Mouse (Mus musculus): ENCODE results near the gene Chil4. TPM values are rescaled to one million over a fixed set of nuclear protein-coding genes. Genes with fewer than 3 reads are reported as not detected.
"Not testable (repeated sequence)": the region's sequence is repeated elsewhere in the genome, so short reads cannot be mapped to it uniquely, and the experiment has no call there.

Chil4 gene
- not detected in 2 replicates for total RNA-seq (2014; rRNA removed)
- polyA plus RNA-seq (2015; fragmentation: Nextera tagmentation; extraction: Ambion mirVana), result not detected in 2 replicates

DNA sequence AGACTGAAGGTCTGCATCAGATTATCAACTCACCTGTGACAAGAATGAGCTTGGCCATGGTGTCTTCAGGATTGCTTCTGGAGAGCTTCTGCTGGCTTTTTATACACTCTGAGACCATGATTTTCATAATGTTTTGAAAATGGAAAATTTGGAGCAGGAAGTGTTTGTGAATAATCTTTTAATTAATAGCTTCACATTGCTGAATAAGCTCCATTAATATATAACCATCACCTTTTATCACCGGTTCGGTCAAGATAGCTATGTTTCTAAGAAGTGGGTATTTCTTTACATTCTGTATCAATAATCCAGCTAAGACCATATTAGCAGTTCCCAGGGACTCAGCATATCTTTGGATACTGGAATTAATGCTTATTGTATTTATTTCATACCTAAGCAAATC is at the start of gene Chil4:
Gene Chil4, minus strand, starts transcription at position 101 of the 400 bp plus-strand sequence.
- Histone ChIP-seq H3K27ac (ENCODE audit: low read depth, low read length) (no peak within 1 kb of the TSS), H3K36me3 (ENCODE audit: insufficient read depth) (no peaks in the 10 kb centered on the region), H3K4me1 (ENCODE audit: insufficient read depth) (no peaks in the 10 kb centered on the region), H3K4me2 (ENCODE audit: low read depth) (no peak within 1 kb of the TSS), H3K4me3 (ENCODE audit: low read depth, low read length) (no peak within 1 kb of the TSS), H3K9me3 (ENCODE audit: low read length) (no peaks in the 10 kb centered on the region), H3K27me3 (ENCODE audit: insufficient read depth, low read length) (no peaks in the 10 kb centered on the region), H3K9ac (no peak within 1 kb of the TSS)
- 95% methylated on average over 2 of the region's 2 CpGs for WGBS
- ATAC-seq, result no peak
- DNase-seq, result no peak
- TF ChIP-seq CTCF (IDR thresholded peaks at IDR 0.05; ENCODE audit: low read depth), result no peak

DNA sequence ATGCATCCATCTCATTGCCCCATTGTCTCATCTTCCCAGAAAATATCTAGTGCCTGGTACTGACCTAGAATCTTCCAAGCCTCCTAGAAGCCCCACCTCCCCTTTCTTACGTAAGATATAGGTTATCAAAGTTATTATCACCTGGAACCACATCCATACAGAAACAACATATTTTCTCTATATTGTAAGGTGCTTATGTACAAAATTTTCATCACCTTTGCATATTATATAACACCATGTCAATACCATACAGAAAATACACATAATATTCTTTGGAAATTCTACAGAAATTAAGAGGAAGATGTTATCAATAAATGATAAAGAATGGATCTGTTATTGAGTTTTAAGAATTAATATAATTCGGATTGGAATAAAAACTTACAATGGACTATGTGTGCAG is 46.5 kb upstream of the Chil4 start:
- H3K4me1 ChIP-seq (ENCODE audit: insufficient read depth), result no peaks in the 10 kb centered on the region
- no peaks in the 10 kb centered on the region for H3K9me3 ChIP-seq (ENCODE audit: low read length)
- WGBS, result 86% methylated on average over 2 of the region's 2 CpGs
- no peak overlapping the region for H3K4me2 ChIP-seq (ENCODE audit: low read depth)
- no peak overlapping the region for H3K27ac ChIP-seq (ENCODE audit: low read depth, low read length)
- H3K9ac ChIP-seq, result no peak overlapping the region
- H3K27me3 ChIP-seq (ENCODE audit: insufficient read depth, low read length), result no peaks in the 10 kb centered on the region
- DNase-seq (no peak), ATAC-seq (no peak)
- H3K4me3 ChIP-seq (ENCODE audit: low read depth, low read length), result no peak overlapping the region
- H3K36me3 ChIP-seq (ENCODE audit: insufficient read depth), result no peaks in the 10 kb centered on the region
- no peak for TF ChIP-seq CTCF (IDR thresholded peaks at IDR 0.05; ENCODE audit: low read depth)

DNA sequence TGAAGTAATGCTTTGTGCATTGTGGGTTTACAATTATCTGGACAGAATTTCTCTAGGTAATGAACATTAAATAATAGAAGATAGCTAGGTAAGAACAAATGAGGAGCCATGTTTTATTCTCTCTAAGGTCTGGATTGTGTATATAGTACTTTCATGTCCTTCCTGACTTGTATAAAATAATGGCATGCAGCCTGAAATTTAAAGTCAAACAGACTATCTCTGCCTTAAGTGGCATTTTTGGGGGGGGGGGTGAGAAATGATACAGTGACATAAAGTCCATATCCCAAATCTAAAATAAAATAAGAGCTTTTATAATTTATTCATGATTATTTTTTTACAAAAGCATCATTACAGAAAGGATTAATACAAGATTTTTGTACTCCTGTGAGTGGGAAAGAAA is 45.5 kb upstream of the Chil4 start:
- Histone ChIP-seq H3K4me3 (ENCODE audit: low read depth, low read length) (no peak overlapping the region), H3K27ac (ENCODE audit: low read depth, low read length) (no peak overlapping the region), H3K9me3 (ENCODE audit: low read length) (no peaks in the 10 kb centered on the region), H3K4me1 (ENCODE audit: insufficient read depth) (no peaks in the 10 kb centered on the region), H3K36me3 (ENCODE audit: insufficient read depth) (no peaks in the 10 kb centered on the region), H3K27me3 (ENCODE audit: insufficient read depth, low read length) (no peaks in the 10 kb centered on the region), H3K9ac (no peak overlapping the region), H3K4me2 (ENCODE audit: low read depth) (no peak overlapping the region)
- ATAC-seq, result no peak
- DNase-seq, result no peak
- no peak for TF ChIP-seq CTCF (IDR thresholded peaks at IDR 0.05; ENCODE audit: low read depth)

DNA sequence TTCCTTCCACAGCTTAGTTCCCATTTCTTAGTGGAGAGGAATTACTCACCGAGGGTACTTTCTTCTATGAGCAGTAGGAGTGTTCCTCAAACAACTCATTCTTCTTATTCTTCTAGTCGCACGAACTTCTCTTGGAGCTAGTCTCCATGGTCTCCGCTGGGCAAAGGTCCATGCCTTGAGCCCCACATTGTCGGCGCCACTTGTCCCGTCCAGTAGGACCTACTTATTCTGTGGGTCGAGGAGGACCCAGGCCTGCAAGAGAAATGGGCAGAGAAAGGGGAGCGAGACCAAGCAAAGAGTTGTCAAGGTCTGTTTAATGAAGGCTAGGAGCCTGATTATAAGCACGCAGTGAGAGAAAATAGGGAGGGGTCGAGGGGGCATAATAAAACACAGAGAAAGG is 37.8 kb upstream of the Chil4 start:
- 94% methylated on average over 11 of the region's 11 CpGs for WGBS
- not testable (repeated sequence) for ATAC-seq; H3K27me3 ChIP-seq (ENCODE audit: insufficient read depth, low read length); DNase-seq; H3K27ac ChIP-seq (ENCODE audit: low read depth, low read length); H3K9ac ChIP-seq; H3K4me3 ChIP-seq (ENCODE audit: low read depth, low read length); H3K36me3 ChIP-seq (ENCODE audit: insufficient read depth); H3K4me2 ChIP-seq (ENCODE audit: low read depth); H3K4me1 ChIP-seq (ENCODE audit: insufficient read depth)
- H3K9me3 ChIP-seq (ENCODE audit: low read length), result peaks cover 22% of the 10 kb centered on the region

DNA sequence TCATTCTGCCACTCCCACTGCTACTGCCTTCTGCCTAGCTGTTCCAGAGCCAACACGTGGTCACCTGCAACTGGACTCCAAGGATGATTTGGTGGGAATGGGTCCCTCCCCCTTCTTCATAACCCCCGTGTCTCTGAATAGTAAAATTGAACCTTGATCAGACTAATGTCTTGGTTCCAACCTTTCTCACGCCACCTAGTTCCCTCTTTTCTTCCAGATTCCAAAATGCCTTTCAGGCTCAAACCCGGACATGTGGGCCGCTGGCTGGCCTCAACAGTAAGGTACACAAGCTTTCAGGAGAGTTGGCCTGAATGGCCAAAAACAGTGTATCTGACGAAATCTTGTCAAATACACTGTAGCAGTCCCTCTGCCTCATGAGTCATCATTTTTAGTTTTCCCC is 33.4 kb upstream of the Chil4 start:
- Histone ChIP-seq H3K4me1 (ENCODE audit: insufficient read depth) (no peaks in the 10 kb centered on the region), H3K9me3 (ENCODE audit: low read length) (peaks cover 22% of the 10 kb centered on the region), H3K36me3 (ENCODE audit: insufficient read depth) (no peaks in the 10 kb centered on the region), H3K9ac (no peak overlapping the region), H3K27ac (ENCODE audit: low read depth, low read length) (no peak overlapping the region), H3K4me2 (ENCODE audit: low read depth) (no peak overlapping the region), H3K27me3 (ENCODE audit: insufficient read depth, low read length) (no peaks in the 10 kb centered on the region), H3K4me3 (ENCODE audit: low read depth, low read length) (no peak overlapping the region)
- TF ChIP-seq CTCF (IDR thresholded peaks at IDR 0.05; ENCODE audit: low read depth), result no peak
- 86% methylated on average over 6 of the region's 6 CpGs for WGBS
- ATAC-seq, result no peak
- no peak for DNase-seq

DNA sequence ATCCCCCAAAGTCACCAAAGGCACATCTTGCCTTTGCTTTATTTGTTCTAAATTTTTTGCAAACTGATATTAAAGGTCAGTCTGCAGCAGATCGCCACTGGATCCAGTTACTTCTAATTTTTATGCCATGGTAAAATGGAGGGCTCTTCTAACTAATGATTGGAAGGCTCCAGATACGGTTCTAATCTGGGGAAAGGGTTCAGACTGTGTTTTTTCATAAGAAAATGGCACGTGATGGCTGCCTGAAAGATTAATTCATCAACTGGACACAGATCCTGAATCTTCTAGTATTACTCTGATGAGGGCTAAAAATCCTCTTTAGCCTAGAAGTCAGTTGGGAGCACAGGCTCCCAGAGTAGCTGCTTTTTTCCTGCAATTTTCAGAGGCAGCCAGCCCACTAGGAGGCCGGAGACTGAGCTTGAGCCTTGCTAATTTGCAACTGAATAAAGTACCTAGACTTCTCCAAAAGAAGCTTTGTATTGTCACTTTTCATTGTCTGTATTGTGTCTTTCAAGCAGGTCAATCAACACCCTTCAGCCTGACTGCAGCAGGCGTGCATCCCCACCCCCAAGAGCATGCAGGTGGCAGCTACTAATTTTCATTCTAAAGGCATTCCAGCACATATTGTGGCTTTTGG is 31.6 kb upstream of the Chil4 start:
- DNase-seq; H3K4me3 ChIP-seq (ENCODE audit: low read depth, low read length); H3K36me3 ChIP-seq (ENCODE audit: insufficient read depth); ATAC-seq; H3K4me2 ChIP-seq (ENCODE audit: low read depth); H3K27me3 ChIP-seq (ENCODE audit: insufficient read depth, low read length); H3K27ac ChIP-seq (ENCODE audit: low read depth, low read length); H3K4me1 ChIP-seq (ENCODE audit: insufficient read depth); H3K9ac ChIP-seq: not testable (repeated sequence)
- peaks cover 10% of the 10 kb centered on the region for H3K9me3 ChIP-seq (ENCODE audit: low read length)
- WGBS, result 28% methylated on average over 5 of the region's 5 CpGs

DNA sequence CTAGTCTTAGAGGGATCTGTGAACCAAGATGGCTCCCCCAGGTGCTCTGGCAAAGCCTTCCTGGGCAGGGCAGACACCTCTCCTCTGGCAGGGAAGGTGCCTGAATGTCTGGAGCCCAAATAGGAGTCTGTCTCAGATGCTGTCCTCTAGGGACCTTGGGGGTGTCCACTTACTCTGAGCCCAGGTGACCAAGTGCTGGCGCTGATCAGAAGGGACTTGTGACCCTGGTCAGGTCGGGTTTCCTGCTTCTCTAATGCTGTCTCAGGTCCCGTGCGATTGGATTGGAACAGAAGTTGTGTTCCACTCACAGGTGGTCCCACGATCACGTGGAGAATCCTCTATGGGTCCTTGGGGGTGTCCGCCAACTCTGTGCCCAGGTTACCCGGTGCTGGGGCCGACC is 28.1 kb upstream of the Chil4 start:
- not testable (repeated sequence) for H3K36me3 ChIP-seq (ENCODE audit: insufficient read depth); H3K27me3 ChIP-seq (ENCODE audit: insufficient read depth, low read length); H3K27ac ChIP-seq (ENCODE audit: low read depth, low read length); ATAC-seq; H3K4me3 ChIP-seq (ENCODE audit: low read depth, low read length); H3K4me2 ChIP-seq (ENCODE audit: low read depth); H3K9me3 ChIP-seq (ENCODE audit: low read length); H3K9ac ChIP-seq; H3K4me1 ChIP-seq (ENCODE audit: insufficient read depth); DNase-seq
- WGBS, result 92% methylated on average over 9 of the region's 9 CpGs

DNA sequence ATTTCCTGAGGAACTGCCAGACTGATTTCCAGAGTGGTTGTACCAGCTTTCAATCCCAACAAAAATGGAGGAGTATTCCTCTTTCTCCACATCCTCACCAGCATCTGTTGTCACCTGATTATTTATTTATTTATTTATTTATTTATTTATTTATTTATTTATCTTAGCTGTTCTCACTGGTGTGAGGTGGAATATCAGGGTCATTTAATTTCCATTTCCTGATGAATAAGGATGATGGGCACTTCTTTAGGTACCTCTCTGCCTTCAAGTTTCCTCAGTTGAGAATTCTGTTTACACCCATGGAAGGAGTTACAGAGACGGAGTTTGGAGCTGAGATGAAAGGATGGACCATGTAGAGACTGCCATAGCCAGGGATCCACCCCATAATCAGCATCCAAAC is 20.9 kb upstream of the Chil4 start:
- not testable (repeated sequence) for H3K27me3 ChIP-seq (ENCODE audit: insufficient read depth, low read length); H3K4me1 ChIP-seq (ENCODE audit: insufficient read depth); H3K27ac ChIP-seq (ENCODE audit: low read depth, low read length); H3K36me3 ChIP-seq (ENCODE audit: insufficient read depth); H3K9me3 ChIP-seq (ENCODE audit: low read length); H3K4me2 ChIP-seq (ENCODE audit: low read depth); ATAC-seq; H3K9ac ChIP-seq; DNase-seq; H3K4me3 ChIP-seq (ENCODE audit: low read depth, low read length)
- WGBS, result 95% methylated on average over 1 of the region's 1 CpGs

All from forebrain, postnatal 0 days (tissue).